Mouse (Mus musculus) hindbrain, embryonic 14.5 days (tissue): ENCODE results near the gene Nptn. TPM values are rescaled to one million over a fixed set of nuclear protein-coding genes. Genes with fewer than 3 reads are reported as not detected.

Experiments
- ATAC-seq: fragments of 200-750 bp; cut with Nextera tagmentation; 2 replicates; pipeline ENCODE4 v1.8.0; 2017; ENCODE audit warnings: moderate number of reproducible peaks, mild to moderate bottlenecking, moderate TSS enrichment, moderate library complexity; ENCODE audit not compliant: low FRiP score
- DNase-seq: peaks from one replicate; pipeline ENCODE4 v3.0.0-alpha.2; 2015; ENCODE audit warnings: low spot score
- H3K27ac ChIP-seq: fragments of 300-500 bp; sonication (generic); 2 replicates; pipeline ENCODE4 v1.5.1; 2014; ENCODE audit warnings: mild to moderate bottlenecking, moderate library complexity
- H3K27me3 ChIP-seq: fragments of 300-500 bp; sonication (generic); 2 replicates; pipeline ENCODE4 v1.6.1; 2014; ENCODE audit warnings: mild to moderate bottlenecking, low read length, mixed read lengths; ENCODE audit not compliant: control insufficient read depth, insufficient read depth
- H3K36me3 ChIP-seq: fragments of 300-500 bp; sonication (generic); replicated peaks from 2 replicates; pipeline ENCODE4 v1.6.1; 2014; ENCODE audit not compliant: control insufficient read depth, insufficient read depth
- H3K4me1 ChIP-seq: fragments of 300-500 bp; sonication (generic); replicated peaks from 2 replicates; pipeline ENCODE4 v1.6.1; 2014; ENCODE audit warnings: antibody characterized with exemption, low read length, mixed read lengths; ENCODE audit not compliant: control insufficient read depth, insufficient read depth
- H3K4me2 ChIP-seq: fragments of 300-500 bp; sonication (generic); replicated peaks from 2 replicates; pipeline ENCODE4 v1.6.1; 2014; ENCODE audit warnings: mild to moderate bottlenecking, moderate library complexity
- H3K4me3 ChIP-seq: fragments of 300-500 bp; sonication (generic); replicated peaks from 2 replicates; pipeline ENCODE4 v1.5.1; 2014; ENCODE audit warnings: mild to moderate bottlenecking, low read length
- H3K9ac ChIP-seq: fragments of 300-500 bp; sonication (generic); 2 replicates; pipeline ENCODE4 v1.6.1; 2014
- H3K9me3 ChIP-seq: fragments of 300-500 bp; sonication (generic); 2 replicates; pipeline ENCODE4 v1.6.1; 2016; ENCODE audit warnings: low read length; ENCODE audit not compliant: control insufficient read depth
- WGBS: fragments of 180-500 bp; shearing (Covaris S2); extraction: QIAGEN DNeasy Blood & Tissue Kit; methylation state at CpG from one replicate; pipeline ENCODE4 v1.1.7; 2014; 5-methylcytosine and 5-hydroxymethylcytosine counted together
- polyA plus RNA-seq: library from polyadenylated mRNA; unstranded; fragments of >200 nt; fragmentation: Nextera tagmentation; extraction: Ambion mirVana; gene quantifications from 2 replicates; pipeline ENCODE4 v1.2.1, GENCODE M21; 2014

The Nptn gene
- polyA plus RNA-seq, 1 experiment from 2014 or later, result 209 TPM

DNA sequence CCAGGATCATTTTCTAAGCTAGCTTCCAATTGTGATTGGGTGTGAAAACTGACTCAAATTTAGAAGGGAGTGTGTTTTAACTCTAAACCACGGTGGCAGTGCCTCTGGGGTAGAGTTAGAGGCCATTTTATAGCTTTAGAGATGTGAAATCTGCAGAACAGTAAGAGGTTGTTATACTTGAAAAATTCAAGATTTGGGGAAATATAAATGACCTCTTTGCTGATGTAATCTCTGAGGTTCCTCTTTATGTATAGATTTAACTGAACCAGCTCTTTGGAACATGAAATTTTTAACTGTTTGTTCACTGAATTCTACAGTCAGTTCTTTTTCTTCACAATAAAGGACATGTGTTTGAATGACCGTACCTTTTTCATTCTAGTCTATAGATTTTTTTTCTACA is 48.4 kb downstream of the Nptn start:
- ATAC-seq, result no peak

DNA sequence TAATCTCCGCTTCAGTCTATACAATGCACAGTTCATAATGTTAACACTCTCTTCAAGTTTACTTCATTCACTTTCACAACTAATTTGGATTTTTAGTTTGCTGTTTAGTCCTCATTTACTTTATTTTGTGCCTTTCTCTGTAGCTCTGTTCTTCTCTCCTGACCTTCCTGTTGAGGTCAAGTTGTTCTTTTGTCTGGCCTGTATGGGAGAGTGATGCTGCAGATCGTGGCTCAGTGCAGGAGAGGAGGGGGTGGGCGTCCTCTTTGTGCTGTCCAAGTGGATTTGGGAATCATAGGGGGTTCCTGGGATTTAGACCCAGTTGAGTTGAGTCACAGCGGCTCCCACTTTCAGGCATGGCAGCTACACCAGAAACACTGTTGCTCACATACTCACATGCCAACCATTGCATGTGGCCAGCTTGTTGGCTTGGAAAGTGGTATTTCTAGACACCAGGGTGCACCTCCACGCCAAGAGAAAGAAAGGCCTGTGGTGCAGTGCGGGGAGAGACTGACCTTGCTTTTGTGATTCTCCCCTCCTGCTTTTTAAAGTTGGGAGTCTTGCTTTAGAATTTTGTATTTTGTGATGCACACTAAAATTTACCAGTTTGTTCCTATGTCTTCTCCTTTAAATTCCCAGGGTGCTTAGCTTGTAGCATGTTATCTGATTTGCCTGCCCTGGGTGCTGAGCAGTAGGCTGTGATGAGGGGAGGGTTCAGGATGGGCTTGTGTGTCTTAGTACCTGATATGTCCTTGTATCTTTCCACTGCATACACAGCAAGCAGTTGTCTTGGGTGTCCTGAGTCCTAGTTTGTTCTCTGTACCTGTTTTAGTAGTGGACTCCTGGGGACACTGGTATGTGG is 66.6 kb downstream of the Nptn start:
- no peaks in the 10 kb centered on the region for H3K9me3 ChIP-seq
- H3K9ac ChIP-seq, result no peak overlapping the region
- H3K4me1 ChIP-seq, result no peaks in the 10 kb centered on the region
- peaks cover 43% of the 10 kb centered on the region for H3K36me3 ChIP-seq
- H3K27me3 ChIP-seq, result no peaks in the 10 kb centered on the region
- no peak overlapping the region for H3K4me2 ChIP-seq
- H3K4me3 ChIP-seq, result no peak overlapping the region
- no peak for DNase-seq
- ATAC-seq, result no peak
- 53% methylated on average over 6 of the region's 6 CpGs for WGBS
- H3K27ac ChIP-seq, result no peak overlapping the region

More for the DNA sequence above, 48.4 kb downstream of the Nptn start:
- peaks cover 36% of the 10 kb centered on the region for H3K36me3 ChIP-seq
- no peak overlapping the region for H3K4me2 ChIP-seq
- no peaks in the 10 kb centered on the region for H3K9me3 ChIP-seq
- no peak overlapping the region for H3K27ac ChIP-seq
- DNase-seq, result no peak
- 96% methylated on average over 2 of the region's 2 CpGs for whole genome bisulfite sequencing
- H3K9ac ChIP-seq, result no peak overlapping the region
- no peaks in the 10 kb centered on the region for H3K4me1 ChIP-seq
- H3K4me3 ChIP-seq, result no peak overlapping the region
- no peaks in the 10 kb centered on the region for H3K27me3 ChIP-seq

- H3K4me1 ChIP-seq, result no peaks in the 10 kb centered on the region
- peaks cover 37% of the 10 kb centered on the region for H3K36me3 ChIP-seq
- WGBS, result 58% methylated on average over 4 of the region's 4 CpGs
- H3K27me3 ChIP-seq, result no peaks in the 10 kb centered on the region
- H3K9ac ChIP-seq, result no peak overlapping the region
- ATAC-seq, result no peak
- no peak for DNase-seq
- H3K4me2 ChIP-seq, result no peak overlapping the region
- H3K27ac ChIP-seq, result no peak overlapping the region
- H3K4me3 ChIP-seq, result no peak overlapping the region
- no peaks in the 10 kb centered on the region for H3K9me3 ChIP-seq
Measured at GRCm38 (mm10) chr9:58649265-58649626, 67.2 kb downstream of the Nptn start.

DNA sequence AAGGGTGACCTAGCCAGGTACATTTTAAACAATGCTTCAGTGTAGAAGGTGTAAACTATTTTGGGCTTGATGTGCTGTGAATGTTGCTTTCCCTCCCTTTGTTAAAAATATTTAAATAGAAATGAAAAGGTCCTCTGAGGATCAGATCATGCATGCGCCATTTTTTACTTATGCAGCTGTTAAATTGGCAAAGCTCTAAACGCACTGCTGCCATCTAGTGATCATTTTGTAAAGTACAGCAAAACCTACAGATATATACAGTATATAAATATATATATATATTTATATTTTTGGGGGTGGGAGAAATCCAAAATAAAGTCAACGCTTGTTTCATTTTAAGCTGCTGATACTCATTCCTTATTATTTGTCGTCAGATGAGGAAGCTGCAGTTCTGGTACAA is 70.0 kb downstream of the Nptn start:
- no peaks in the 10 kb centered on the region for H3K4me1 ChIP-seq
- DNase-seq (peak; percentile 92), ATAC-seq (no peak)
- peaks cover 22% of the 10 kb centered on the region for H3K36me3 ChIP-seq
- whole genome bisulfite sequencing, result 54% methylated on average over 4 of the region's 4 CpGs
- H3K9ac ChIP-seq, result no peak overlapping the region
- H3K9me3 ChIP-seq, result no peaks in the 10 kb centered on the region
- no peak overlapping the region for H3K27ac ChIP-seq
- no peaks in the 10 kb centered on the region for H3K27me3 ChIP-seq
- H3K4me2 ChIP-seq, result no peak overlapping the region
- H3K4me3 ChIP-seq, result no peak overlapping the region

GRCm38 (mm10) chr9:58654494-58654893 is 72.5 kb downstream of the Nptn start:
- no peak for ATAC-seq
- no peak for DNase-seq
- 78% methylated on average over 4 of the region's 4 CpGs for WGBS

GRCm38 (mm10) chr9:58656396-58656795 is 74.4 kb downstream of the Nptn start:
- no peaks in the 10 kb centered on the region for H3K4me1 ChIP-seq
- H3K27me3 ChIP-seq, result no peaks in the 10 kb centered on the region
- H3K36me3 ChIP-seq, result peaks cover 15% of the 10 kb centered on the region
- H3K9me3 ChIP-seq, result no peaks in the 10 kb centered on the region
- H3K9ac ChIP-seq, result no peak overlapping the region
- ATAC-seq, result no peak
- H3K4me3 ChIP-seq, result no peak overlapping the region
- no peak for DNase-seq
- WGBS, result 69% methylated on average over 2 of the region's 2 CpGs
- H3K27ac ChIP-seq, result no peak overlapping the region
- no peak overlapping the region for H3K4me2 ChIP-seq

More at GRCm38 (mm10) chr9:58654494-58654893, 72.5 kb downstream of the Nptn start:
- peaks cover 23% of the 10 kb centered on the region for H3K36me3 ChIP-seq
- H3K9ac ChIP-seq, result no peak overlapping the region
- H3K4me3 ChIP-seq, result no peak overlapping the region
- no peak overlapping the region for H3K4me2 ChIP-seq
- H3K27ac ChIP-seq, result no peak overlapping the region
- H3K4me1 ChIP-seq, result no peaks in the 10 kb centered on the region
- H3K9me3 ChIP-seq, result no peaks in the 10 kb centered on the region
- no peaks in the 10 kb centered on the region for H3K27me3 ChIP-seq

GRCm38 (mm10) chr9:58656824-58657223 is 74.8 kb downstream of the Nptn start:
- H3K36me3 ChIP-seq, result peaks cover 15% of the 10 kb centered on the region
- DNase-seq (no peak), ATAC-seq (no peak)
- H3K27ac ChIP-seq, result no peak overlapping the region
- H3K4me2 ChIP-seq, result no peak overlapping the region
- no peaks in the 10 kb centered on the region for H3K9me3 ChIP-seq
- 95% methylated on average over 2 of the region's 2 CpGs for WGBS
- no peak overlapping the region for H3K4me3 ChIP-seq
- H3K9ac ChIP-seq, result no peak overlapping the region
- no peaks in the 10 kb centered on the region for H3K4me1 ChIP-seq
- no peaks in the 10 kb centered on the region for H3K27me3 ChIP-seq

DNA sequence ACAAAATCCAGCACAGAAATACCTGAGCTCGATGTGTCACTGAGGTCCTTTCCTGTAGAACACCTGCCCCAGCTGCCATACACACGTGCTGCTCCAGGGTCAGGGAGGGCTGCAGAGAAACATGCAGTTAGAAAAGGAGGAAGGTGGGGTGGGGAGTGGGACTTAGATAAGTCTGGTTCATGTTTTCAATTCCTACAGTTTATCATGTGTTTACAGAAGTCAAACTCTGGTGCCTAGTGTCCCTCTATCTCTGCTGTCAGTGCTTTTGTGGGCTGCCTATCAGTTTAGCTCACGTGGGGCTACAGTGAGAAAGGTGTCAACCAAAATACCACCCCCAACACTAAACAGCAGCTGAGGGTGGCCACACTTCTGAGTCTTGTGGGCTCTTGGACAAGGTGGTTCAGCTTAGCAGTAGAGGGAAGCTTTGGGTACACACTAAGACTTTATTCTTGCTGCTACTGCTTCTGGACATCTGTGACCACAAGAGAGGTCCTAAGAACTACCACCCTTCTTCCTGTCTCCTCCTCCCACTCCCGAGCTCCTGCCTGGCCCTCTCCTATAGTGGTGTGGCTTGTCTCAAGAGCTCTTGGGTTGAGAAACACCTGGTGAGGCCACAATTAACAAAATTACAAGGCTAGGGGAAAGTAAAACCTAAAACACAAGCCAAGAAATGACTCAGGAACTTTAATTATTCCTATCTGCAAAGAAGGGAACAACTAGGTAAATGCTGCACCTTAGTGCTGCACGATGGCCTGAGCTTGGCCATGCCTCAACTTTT is 75.9 kb downstream of the Nptn start:
- no peak overlapping the region for H3K4me2 ChIP-seq
- no peak overlapping the region for H3K27ac ChIP-seq
- H3K9me3 ChIP-seq, result no peaks in the 10 kb centered on the region
- H3K36me3 ChIP-seq, result peaks cover 15% of the 10 kb centered on the region
- 96% methylated on average over 5 of the region's 5 CpGs for WGBS
- no peak for ATAC-seq
- H3K27me3 ChIP-seq, result no peaks in the 10 kb centered on the region
- H3K9ac ChIP-seq, result no peak overlapping the region
- DNase-seq, result no peak
- H3K4me3 ChIP-seq, result no peak overlapping the region
- H3K4me1 ChIP-seq, result no peaks in the 10 kb centered on the region

DNA sequence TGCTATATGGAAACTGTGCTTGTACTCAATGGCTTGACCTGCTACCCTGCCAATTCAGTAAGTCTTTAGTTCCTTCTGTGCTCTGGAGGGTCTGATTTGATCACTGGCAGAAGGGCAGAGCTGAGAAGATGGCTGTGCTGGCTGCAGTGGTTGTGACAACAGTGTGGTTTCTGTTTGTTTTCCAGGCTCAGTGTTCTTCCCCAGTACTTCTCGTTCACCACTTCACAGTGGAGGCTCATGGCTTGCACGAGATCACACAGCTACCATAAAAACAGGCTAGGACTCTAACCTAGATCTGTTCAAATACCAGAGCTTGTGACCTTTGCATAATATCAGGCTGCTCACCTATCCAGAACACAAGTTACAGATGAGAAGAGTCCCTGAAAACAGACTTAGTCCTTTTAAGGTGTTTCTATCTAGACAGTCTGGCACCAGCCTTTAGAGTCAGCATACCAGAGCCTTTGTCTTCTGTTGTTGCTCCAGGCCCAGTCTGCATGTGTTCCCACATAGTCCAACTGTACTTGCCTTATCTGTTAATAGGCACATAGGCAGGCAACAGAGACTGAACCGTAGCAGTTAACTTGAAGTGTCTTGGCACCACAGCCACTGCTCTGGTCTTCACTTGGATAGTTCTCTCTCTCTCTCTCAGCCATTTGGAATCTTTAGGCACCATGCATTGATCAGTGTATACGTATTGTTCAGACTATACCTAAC is 76.7 kb downstream of the Nptn start:
- peaks cover 10% of the 10 kb centered on the region for H3K36me3 ChIP-seq
- WGBS, result 93% methylated on average over 4 of the region's 4 CpGs
- ATAC-seq (no peak), DNase-seq (no peak)
- no peak overlapping the region for H3K4me2 ChIP-seq
- H3K4me1 ChIP-seq, result no peaks in the 10 kb centered on the region
- H3K27ac ChIP-seq, result no peak overlapping the region
- no peaks in the 10 kb centered on the region for H3K27me3 ChIP-seq
- no peak overlapping the region for H3K4me3 ChIP-seq
- H3K9me3 ChIP-seq, result no peaks in the 10 kb centered on the region
- no peak overlapping the region for H3K9ac ChIP-seq
